Mouse (Mus musculus): ENCODE data around the gene Gemin4.

- TF ChIP-seq GATA1 (IDR thresholded peaks at IDR 0.05; ENCODE audit: borderline replicate concordance, low read length), result no peak
- no peak for TF ChIP-seq FLI1 (IDR thresholded peaks at IDR 0.05; ENCODE audit: low read length)
Observed at GRCm38 (mm10) chr11:76262611-76263351, 45.3 kb upstream of the Gemin4 start.
